Mouse (Mus musculus) left cerebral cortex, postnatal 10 days (tissue): ENCODE data around the gene Josd2. TPM values are rescaled to one million over a fixed set of nuclear protein-coding genes. Genes with fewer than 3 reads are reported as not detected.

Source experiments
- DNase-seq, 2 experiments: peaks; one replicate each; pipeline ENCODE4 v3.0.0; 2021 to 2022; ENCODE audit warnings: low spot score in 2 of 2, mixed read lengths in 1 of 2; ENCODE audit errors: extremely low spot score in 1 of 2
- intact Hi-C: fragments of 180-260 bp; cut with DNase I; formaldehyde crosslinking; loops from one replicate; pipeline ENCODE4 v1.15.1; 2025
- total RNA-seq, 2 experiments: library from RNA; stranded (reverse); gene quantifications; 2 replicates each; pipeline ENCODE4 v1.2.3; 2021

Gene Josd2
- total RNA-seq, 2 experiments from 2014 or later, result 36.3 to 37.4 TPM

DNA sequence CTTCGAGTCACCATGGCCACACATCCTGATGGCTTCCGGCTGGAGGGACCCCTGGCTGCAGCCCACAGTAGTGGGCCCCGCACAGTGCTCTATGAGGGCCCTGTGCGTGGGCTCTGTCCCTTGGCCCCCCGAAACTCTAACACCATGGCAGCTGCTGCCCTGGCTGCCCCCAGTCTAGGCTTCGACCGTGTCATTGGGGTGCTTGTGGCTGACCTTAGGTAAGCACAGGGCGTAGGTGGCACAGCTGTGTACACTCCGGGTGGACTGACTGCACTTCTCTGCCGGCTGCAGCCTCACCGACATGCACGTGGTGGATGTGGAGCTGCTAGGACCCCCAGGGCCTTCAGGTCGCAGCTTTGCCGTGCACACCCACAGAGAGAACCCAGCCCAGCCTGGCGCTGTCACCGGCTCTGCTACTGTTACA, 880 bp upstream of the Josd2 start:
- no peak for DNase-seq
- intact Hi-C loops, result no loop called here

- DNase-seq, result no peak
- intact Hi-C loops, result no loop called here
Measured at GRCm38 (mm10) chr7:44468644-44469285, 985 bp downstream of the Josd2 start.

DNA sequence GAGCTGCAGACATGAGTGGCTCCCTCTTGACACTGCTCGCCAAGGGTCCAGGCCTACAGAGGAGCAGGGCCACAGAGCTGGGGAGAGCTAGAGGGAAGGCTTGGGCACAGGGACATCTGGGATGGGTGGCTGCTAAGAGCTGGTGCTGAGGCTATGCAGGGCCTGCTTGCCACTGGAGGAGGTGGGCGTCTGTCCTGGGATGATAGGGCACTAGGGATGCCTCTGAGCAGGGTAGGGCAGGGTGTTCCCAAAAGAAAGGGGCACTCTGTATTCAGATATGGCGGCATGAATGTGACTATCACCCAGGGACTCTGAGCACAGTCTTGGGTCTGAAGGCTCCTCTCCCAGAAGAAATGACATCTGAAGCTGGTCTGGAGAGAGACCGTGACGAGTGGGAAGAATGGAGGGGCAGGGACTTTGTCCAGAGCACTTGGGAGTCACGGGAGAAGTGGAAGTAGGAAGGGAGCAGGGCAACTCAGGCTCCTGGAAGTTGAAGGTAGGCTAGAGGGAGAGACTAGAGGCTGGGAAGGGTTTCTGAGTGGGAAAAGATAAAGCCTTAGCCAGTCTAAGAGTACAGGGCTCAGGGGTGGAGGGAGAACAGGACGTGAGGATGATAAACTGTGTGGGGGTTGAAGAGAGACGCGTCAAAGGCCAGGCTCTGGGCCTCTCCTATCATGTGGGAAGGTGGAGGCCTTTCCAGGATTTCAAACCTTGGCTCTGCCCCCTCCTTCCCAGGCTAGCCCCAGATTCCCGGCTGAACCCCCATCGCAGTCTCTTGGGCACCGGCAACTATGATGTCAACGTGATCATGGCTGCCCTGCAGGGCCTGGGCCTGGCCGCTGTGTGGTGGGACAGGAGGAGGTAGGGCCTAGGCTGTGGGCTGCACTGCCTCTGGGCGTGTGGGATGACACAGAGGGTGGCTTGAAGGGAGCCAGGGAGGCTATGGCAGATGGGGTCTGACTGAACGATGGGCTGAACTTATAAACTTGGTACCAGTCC, 2.2 kb downstream of the Josd2 start:
- intact Hi-C loops, result no loop called here
- no peak for DNase-seq

GRCm38 (mm10) chr7:44470696-44471612, 3.2 kb downstream of the Josd2 start:
- intact Hi-C loops, result no loop called here
- no peak for DNase-seq

GRCm38 (mm10) chr7:44471880-44472557, 4.2 kb downstream of the Josd2 start:
- DNase-seq, result no peak

GRCm38 (mm10) chr7:44472558-44472885, 4.7 kb downstream of the Josd2 start:
- no peak for DNase-seq
- intact Hi-C loops, result no loop called here

More at GRCm38 (mm10) chr7:44471880-44472557, 4.2 kb downstream of the Josd2 start:
- intact Hi-C loops, result no loop called here

DNA sequence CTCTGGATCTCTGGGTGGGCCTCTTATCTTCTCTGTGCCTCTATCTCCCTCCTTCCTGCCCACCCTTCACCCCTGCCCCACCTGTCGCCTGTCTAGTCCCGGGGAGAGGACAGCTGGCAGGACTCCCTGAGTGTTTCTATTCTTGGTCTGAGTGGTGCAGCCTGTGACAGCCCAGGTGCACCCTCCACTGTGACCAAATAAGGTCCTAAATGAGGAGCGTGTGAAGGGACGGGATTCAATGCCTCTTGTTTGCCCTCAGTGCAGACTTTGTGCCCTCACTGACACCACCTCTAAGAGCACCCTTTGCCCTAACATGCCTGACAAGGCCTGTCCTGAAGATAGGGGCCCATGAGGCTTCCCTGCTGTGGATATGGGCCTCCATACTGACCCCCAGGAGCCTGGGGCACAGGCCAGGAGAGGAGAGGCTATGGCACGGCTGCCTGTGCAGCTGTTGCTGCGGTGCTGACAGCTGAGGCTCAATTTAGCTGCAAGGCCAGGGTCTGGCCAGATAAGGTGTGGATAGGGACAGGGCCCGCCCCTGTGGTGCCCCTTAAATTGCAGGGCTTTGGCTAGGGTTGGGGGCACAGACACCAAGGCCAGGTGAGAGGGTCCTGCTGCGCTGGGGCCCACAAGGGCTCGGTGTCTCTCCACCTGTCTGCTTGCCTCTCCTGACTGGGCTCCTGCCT, 5.3 kb downstream of the Josd2 start:
- intact Hi-C loops, result no loop called here
- no peak for DNase-seq

DNA sequence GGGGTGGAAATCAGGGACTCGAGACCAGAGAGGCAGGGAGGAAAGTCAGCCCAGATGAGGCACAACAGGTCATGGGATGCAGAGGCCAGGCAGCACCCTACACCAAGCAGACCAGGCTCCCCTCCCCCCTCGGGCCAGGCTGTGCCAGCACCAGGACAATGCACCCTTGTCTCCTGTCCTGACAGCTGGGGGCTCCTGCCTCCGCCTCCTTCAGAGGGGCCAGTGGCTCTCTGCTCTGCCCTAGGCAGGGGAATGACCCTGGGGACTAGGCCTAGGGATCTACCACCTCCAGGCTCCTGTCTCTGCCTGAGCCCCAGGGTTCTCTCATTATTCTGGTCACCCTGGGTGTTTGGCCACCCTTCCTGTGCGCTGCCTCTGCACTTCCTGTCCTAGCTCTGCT, 6.6 kb downstream of the Josd2 start:
- DNase-seq, result peak in 1 of 2 experiments; percentile 85
- intact Hi-C loops, result no loop called here

DNA sequence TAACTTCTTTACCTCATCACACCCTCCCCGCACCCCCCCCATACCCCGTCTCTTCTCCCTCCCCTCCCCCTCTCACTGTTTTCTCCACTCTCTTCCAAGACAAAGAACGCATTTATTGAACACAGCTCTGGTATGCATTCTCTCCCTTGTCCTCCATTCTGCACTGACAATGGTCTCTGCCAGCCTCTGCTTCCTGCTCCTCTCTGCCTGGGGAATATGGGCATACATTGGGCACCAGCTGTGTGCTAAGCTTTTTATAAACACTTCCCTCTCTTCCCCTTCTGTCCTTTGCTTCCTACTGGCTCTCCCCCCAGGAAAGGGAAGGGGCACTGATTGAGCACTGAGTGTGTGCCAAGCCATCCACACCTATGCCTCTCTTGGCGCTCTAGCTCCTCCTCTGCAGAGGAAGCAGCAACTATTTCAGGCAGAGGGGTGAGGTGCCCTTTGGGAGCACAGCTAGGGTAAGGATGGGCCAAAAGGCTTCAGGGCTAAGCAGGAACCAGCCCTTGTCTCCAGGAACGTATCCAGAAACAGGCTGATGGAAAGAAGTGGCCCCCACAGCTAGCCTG, 7.3 kb downstream of the Josd2 start:
- intact Hi-C loops, result loop anchor here (5.0 kb wide), 1 partner anchor 98 kb away; no protein-coding TSS in a partner anchor
- no peak for DNase-seq

- no peak for DNase-seq
- intact Hi-C loops, result loop anchor here (5.0 kb wide), 1 partner anchor 221 kb away; the partner anchor contains the start of gene Gm15517
Measured at GRCm38 (mm10) chr7:44482836-44483435, 15.2 kb downstream of the Josd2 start.

DNA sequence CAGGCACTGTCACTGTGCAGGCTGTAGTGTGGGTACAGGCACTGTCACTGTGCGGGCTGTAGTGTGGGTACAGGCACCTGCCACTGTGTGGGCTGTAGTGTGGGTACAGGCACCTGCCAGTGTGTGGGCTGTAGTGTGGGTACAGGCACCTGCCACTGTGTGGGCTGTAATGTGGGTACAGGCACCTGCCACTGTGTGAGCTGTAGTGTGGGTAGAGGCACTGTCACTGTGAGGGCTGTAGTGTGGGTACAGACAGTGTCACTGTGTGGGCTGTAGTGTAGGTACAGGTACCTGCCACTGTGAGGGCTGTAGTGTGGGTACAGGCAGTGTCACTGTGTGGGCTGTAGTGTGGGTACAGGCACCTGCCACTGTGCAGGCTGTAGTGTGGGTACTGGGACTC, 16.3 kb downstream of the Josd2 start:
- no peak for DNase-seq
- intact Hi-C loops, result loop anchor here (5.0 kb wide), 1 partner anchor 222 kb away; the partner anchor contains the start of gene Gm15517

DNA sequence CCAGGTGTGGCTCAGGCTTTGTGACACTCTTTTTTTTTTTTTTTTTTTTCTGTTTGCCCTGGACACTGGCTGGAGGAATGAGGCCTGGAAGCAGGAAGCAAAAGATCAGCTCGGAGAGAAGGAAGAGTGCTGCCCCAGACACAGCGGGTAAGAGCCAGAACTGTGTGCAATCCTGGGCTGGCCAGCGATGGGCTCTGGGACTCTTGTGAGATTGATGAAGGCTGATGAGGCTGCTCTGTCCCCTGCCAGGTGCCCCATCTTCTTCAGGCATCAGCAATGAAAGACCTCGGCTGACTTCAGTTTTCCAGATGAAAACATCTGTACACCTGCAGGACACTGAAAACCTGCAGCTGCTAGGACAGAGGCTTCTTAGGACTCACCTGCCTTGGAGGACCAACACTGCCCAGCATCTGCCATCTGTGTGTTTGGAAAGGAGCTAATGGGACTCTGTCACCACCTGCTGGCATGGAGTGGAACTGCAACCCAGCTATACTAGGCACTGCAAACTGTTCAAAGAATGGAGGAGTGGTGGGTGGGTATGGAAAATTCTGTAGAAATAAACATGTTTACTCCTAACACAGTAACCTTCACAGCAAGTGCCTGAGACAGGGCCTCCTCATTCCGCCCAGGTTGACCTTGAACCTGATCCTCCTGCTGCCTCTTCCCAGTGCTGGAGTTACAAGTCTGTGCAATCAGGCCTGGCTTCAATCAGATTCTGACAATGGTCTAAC, 17.2 kb downstream of the Josd2 start:
- DNase-seq, result peak; percentile 73
- intact Hi-C loops, result loop anchor here (5.0 kb wide), 2 partner anchors 118 to 223 kb away; partner anchors contain the start of gene Gm15517

- DNase-seq, result no peak
- intact Hi-C loops, result loop anchor here (5.0 kb wide), 1 partner anchor 118 kb away; no protein-coding TSS in a partner anchor
Measured at GRCm38 (mm10) chr7:44485572-44486195, 17.9 kb downstream of the Josd2 start.

DNA sequence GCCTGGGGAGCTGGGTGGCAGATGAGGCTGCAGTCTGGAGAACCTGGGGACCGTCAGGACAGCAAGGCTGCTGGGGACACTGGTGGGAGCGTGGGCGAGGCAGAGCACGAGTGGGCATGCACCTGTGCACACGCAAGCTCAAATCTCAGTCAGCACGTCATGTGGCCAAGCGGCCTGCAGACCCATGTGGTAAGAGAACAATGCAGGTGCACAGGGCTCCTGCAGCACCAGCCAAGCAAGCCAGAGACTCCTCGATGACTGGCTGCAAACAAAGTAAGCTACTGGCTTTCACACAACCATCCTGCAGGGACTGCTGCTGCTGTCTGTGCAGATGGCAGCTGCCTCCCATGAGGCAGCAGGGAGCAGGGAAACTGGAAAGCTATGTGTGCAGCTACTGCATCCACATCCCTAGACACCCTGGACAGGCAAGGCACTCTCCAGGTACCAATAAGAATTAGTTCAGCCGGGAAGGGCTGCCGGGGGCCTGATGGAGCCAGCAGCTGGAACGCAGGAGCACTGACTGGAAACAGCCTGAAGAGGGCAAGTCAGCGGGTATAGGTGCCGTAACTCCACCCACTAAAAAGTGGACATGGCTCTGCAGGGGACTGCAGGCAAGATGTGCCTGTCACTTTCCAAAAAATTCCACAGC, 19.3 kb downstream of the Josd2 start:
- peak in 1 of 2 experiments; percentile 24 for DNase-seq
- intact Hi-C loops, result loop anchor here (5.0 kb wide), 1 partner anchor 120 kb away; no protein-coding TSS in a partner anchor

DNA sequence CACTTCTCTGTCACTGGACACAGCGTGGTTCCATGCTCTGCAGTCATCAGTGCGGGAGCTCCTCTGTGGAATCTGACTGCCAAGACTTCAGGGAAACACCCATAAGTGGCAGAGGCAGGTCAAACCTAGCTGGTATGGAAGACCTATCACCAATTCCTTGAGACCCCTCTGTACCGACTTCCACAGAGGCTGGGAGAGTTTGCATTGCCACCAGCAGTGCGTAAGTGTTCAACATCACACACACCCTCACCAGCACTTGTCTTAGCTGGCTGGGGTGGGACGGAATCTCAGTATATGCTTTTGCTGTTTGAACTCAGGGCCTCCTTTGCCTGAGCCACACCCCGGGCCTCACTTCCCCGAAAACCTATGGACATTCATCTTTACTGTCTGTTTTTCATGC, 20.2 kb downstream of the Josd2 start:
- intact Hi-C loops, result loop anchor here (5.0 kb wide), 1 partner anchor 121 kb away; no protein-coding TSS in a partner anchor
- no peak for DNase-seq
